Mouse (Mus musculus) thymus, postnatal 4 days (tissue): ENCODE measurements around the gene Fam57b.

ENCODE experiments used
- DNase-seq: peaks from one replicate; pipeline ENCODE4 v3.0.0; 2021

Gene Fam57b

GRCm38 (mm10) chr7:126797411-126798126, at the start of gene Fam57b:
Gene Fam57b (plus strand): TSS chr7:126797668.
- peak; percentile 30 for DNase-seq

GRCm38 (mm10) chr7:126748824-126749223, 48.6 kb upstream of the Fam57b start:
- DNase-seq = peak; percentile 45

GRCm38 (mm10) chr7:126749582-126750343, 47.7 kb upstream of the Fam57b start:
- DNase-seq = peak; percentile 19

GRCm38 (mm10) chr7:126754866-126755265, 42.6 kb upstream of the Fam57b start:
- DNase-seq = peak; percentile 71

- peak; percentile 21 for DNase-seq
Measured at GRCm38 (mm10) chr7:126758539-126758938, 38.9 kb upstream of the Fam57b start.

- DNase-seq = peak; percentile 94
Measured at GRCm38 (mm10) chr7:126759050-126759671, 38.3 kb upstream of the Fam57b start, which contains the start of gene Mapk3. Gene Mapk3 (plus strand): TSS chr7:126759601.

GRCm38 (mm10) chr7:126759672-126760390, 37.6 kb upstream of the Fam57b start:
- no peak for DNase-seq

GRCm38 (mm10) chr7:126760391-126760802, 37.1 kb upstream of the Fam57b start:
- no peak for DNase-seq

- DNase-seq = peak; percentile 7
Measured at GRCm38 (mm10) chr7:126760956-126761355, 36.5 kb upstream of the Fam57b start.

GRCm38 (mm10) chr7:126761529-126762067, 35.9 kb upstream of the Fam57b start:
- DNase-seq = peak; percentile 7

- no peak for DNase-seq
Measured at GRCm38 (mm10) chr7:126762471-126763008, 34.9 kb upstream of the Fam57b start.

GRCm38 (mm10) chr7:126765540-126765939, 31.9 kb upstream of the Fam57b start:
- no peak for DNase-seq

GRCm38 (mm10) chr7:126766201-126766600, 31.3 kb upstream of the Fam57b start, which contains the start of gene Gdpd3:
Gene Gdpd3 (plus strand): TSS chr7:126766334.
- no peak for DNase-seq

- no peak for DNase-seq
Measured at GRCm38 (mm10) chr7:126767001-126767400, 30.5 kb upstream of the Fam57b start.

- DNase-seq = no peak
Measured at GRCm38 (mm10) chr7:126770784-126771183, 26.7 kb upstream of the Fam57b start.

GRCm38 (mm10) chr7:126773351-126773750, 24.1 kb upstream of the Fam57b start:
- no peak for DNase-seq

- no peak for DNase-seq
Measured at GRCm38 (mm10) chr7:126774463-126774862, 23.0 kb upstream of the Fam57b start.

- peak; percentile 57 for DNase-seq
Measured at GRCm38 (mm10) chr7:126775185-126775977, 22.1 kb upstream of the Fam57b start.

- DNase-seq = no peak
Measured at GRCm38 (mm10) chr7:126775978-126776234, 21.6 kb upstream of the Fam57b start.

GRCm38 (mm10) chr7:126776598-126777057, 20.8 kb upstream of the Fam57b start, which contains the start of gene Ypel3:
Gene Ypel3 (plus strand): TSS chr7:126776955.
- DNase-seq = peak; percentile 97

GRCm38 (mm10) chr7:126777476-126777875, 20.0 kb upstream of the Fam57b start:
- DNase-seq = peak; percentile 41
